Mouse (Mus musculus): ENCODE measurements at regions not wholly inside any gene's neighbourhood (a gene's known extent, or its start where the extent isn't known, plus 50 kb on each side); places are given as distances from the start of the nearest gene placed in this dataset.

DNA sequence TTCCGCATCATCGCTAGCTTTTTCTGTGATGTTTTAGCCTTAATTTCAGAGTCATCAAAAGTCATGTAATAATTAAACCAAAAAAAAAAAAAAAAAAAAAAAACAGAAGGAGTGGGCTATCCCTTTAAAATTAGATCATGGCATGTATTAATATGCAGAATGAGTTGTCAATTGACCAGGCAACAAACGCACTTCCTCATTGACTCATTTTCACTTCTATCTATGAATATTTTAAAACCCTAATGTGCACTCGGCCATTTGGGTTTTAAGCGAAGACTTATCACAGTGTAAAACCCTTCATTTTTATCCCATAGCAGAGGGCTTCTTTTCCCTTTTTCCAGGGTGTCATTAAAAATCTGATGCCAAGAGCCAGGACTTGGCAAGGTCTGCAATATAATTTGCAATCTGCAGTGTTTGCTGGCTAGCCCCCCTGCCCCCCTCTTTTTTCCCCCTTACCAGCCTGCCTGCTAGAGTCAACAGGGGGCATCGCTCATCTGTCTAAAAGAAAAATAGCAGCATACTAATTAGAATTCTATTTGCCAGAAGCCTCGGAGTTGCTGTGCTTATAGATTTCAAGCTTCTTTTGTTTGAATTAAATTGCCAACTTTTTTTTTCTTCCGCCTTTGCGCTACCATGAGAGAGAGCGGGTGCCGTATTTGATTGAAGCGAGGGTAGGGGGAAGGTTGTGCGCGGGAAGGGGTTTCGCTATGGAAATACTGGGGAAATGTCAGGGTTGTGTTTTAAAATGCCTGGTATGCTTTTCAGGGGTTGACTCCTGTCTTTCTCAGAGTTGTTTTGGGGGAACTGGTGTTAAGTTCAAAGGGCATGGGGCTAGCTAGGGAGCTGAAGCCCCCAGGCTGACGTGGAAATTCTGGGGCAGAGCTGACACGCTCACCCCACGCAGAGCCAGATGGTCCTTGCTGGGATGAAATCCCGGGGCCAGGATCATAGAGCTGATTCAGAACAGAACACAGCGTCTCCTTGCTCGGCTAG lies 248.3 kb downstream of the Nr2f2 start:
- DNase-seq (ENCODE audit: low spot score), result peak; percentile 41

GRCm38 (mm10) chr7:70109013-70109412 lies 257.5 kb downstream of the Nr2f2 start:
- DNase-seq (ENCODE audit: low spot score), result no peak

DNA sequence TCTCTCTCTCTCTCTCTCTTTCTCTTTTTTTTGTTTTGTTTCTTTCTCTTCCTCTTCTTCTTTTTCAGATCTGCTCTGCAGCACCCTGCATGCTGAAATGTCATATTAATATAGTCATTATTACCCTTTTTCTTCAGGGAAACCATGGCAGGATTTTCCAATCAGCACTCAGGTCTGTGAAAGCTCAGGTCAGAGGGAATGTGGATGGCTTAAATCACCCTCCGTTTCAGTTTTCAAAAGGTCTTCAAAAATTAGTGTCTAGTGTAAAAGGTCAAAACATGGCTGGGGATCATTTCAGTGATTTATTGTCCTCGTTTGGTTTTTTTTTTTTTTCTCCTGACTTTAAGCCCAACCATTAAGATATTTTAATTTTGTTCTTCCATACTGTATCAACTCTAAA lies 261.5 kb downstream of the Nr2f2 start:
- no peak for DNase-seq (ENCODE audit: low spot score)

- DNase-seq (ENCODE audit: low spot score), result no peak
These were observed 262.0 kb downstream of the Nr2f2 start for GRCm38 (mm10) chr7:70104486-70104885.

GRCm38 (mm10) chr7:70103680-70104079 lies 262.9 kb downstream of the Nr2f2 start:
- no peak for DNase-seq (ENCODE audit: low spot score)

DNA sequence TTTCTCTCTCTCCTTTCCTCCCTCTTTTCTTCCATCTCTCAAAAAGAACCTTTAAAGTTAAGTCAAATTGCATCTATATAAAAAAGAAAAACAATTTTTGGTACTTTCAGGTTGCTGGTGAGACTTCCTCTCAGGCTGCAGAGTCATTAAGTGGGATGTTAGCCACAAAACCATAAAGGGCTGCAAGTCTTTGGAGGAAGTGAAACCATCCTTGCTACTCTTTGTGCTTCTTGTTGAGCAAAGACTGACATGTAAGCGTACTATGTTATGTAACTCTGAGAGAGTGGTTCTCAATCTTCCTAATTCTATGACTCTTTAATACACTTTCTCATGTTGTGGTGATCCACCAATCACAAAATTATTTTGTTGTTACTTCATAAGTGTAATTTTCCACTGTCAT lies 267.5 kb downstream of the Nr2f2 start:
- no peak for DNase-seq (ENCODE audit: low spot score)

- no peak for DNase-seq (ENCODE audit: low spot score)
These were observed 272.4 kb downstream of the Nr2f2 start for GRCm38 (mm10) chr7:70093916-70094784.

DNA sequence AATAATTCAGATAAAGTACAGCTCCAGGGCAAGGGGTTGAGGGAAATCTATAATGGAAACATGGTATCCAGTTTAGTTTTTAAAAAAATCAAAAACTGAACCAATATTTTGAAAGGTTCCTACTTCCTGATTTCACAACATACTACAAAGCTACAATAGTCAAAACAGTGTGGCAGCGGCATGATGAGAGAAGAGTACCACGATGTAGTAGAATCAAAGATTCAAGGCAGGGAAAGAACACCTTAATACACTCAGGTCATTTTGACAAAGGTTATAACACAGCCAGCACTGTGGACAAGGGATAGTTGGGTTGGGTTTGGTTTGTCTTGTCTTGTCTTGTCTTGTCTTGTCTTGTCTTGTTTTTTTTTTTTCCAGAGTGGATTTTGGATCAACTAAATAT lies 274.4 kb downstream of the Nr2f2 start:
- no peak for DNase-seq (ENCODE audit: low spot score)

DNA sequence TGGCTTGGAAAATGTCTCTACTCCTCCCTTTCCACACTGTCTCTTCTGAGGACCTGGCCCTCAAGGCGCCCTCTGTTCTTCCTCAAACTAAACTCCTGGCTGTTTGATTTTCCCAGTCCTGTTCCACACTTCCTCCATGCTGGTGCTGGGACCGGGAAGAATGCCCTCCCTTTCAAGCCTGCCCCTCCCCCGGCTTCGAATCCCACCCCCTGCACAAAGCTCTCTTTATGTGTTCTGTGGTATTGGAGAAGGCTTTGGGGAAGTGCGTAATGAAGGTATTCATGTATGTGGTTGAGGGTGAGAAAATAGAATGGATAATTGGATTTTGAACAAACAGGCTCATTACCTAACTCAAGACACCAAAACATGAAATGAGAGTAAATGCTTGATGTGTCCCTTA lies 277.4 kb downstream of the Nr2f2 start:
- DNase-seq (ENCODE audit: low spot score), result no peak

GRCm38 (mm10) chr7:70069662-70070061 lies 296.9 kb downstream of the Nr2f2 start:
- no peak for DNase-seq (ENCODE audit: low spot score)

- DNase-seq (ENCODE audit: low spot score), result no peak
These were observed 298.5 kb downstream of the Nr2f2 start for GRCm38 (mm10) chr7:70067828-70068719.

DNA sequence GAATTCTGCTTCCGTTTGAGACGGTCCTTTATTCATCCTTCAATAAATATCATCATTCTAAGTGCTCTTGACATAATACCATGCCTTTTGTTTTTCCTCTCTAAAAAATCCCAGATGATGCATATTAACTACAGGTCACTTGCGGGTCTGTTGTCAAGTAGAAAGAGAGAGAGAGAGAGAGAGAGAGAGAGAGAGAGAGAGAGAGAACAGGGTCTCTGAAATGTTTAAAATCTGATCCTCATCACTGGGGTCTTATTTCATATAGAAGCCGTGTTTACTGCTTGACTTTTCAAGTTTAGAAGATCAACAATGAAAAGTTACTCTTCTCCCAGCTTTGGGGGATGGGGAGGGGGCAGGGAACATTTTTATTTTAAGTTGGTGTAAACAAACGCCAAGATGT lies 299.5 kb downstream of the Nr2f2 start:
- no peak for DNase-seq (ENCODE audit: low spot score)

DNA sequence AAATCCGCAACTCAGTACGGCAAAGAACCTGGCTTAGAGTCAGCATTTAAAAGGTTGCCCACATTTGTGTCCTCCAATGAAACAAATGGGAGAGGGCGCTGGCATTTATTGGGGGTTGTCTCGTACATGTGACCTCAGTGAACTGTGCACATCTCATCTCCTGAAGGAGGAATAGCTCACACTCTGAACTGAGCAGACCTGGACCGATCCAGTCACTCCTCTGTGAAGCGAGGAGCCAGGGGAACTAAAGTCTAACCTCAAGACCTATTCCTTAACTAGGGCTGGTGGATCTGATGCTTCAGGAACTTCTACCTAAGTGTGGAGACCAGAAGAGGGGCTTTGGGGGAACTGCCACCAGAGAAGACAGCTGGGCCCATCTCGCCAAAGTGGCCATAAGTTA lies 300.1 kb downstream of the Nr2f2 start:
- no peak for DNase-seq (ENCODE audit: low spot score)

- DNase-seq (ENCODE audit: low spot score), result no peak
These were observed 300.9 kb downstream of the Nr2f2 start for GRCm38 (mm10) chr7:70065471-70066130.

GRCm38 (mm10) chr7:70047415-70047753 lies 319.2 kb downstream of the Nr2f2 start:
- no peak for DNase-seq (ENCODE audit: low spot score)

- DNase-seq (ENCODE audit: low spot score), result no peak
These were observed 319.7 kb downstream of the Nr2f2 start for GRCm38 (mm10) chr7:70046691-70047414.

DNA sequence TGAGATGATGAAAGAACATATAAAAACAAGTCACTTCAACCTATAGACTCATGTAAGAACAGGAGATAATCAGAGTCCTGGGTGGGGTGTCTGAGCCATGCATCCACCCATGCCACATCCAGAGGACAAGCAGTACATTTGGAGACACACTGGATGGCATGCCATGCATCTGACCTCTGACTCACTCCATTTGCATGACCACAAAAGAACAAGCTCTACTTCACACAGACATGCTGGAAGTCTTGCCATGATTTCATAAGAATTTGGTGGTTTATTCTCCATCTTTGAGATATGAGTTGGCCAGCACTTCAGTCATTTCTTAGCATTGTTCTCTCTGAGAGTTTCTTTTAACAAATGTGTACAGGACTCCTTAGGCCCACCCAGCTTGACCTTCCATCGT lies 329.5 kb downstream of the Nr2f2 start:
- no peak for DNase-seq (ENCODE audit: low spot score)

GRCm38 (mm10) chr7:70032857-70033256 lies 333.7 kb downstream of the Nr2f2 start:
- DNase-seq (ENCODE audit: low spot score), result no peak

- no peak for DNase-seq (ENCODE audit: low spot score)
These were observed 337.2 kb downstream of the Nr2f2 start for GRCm38 (mm10) chr7:70029311-70029710.

DNA sequence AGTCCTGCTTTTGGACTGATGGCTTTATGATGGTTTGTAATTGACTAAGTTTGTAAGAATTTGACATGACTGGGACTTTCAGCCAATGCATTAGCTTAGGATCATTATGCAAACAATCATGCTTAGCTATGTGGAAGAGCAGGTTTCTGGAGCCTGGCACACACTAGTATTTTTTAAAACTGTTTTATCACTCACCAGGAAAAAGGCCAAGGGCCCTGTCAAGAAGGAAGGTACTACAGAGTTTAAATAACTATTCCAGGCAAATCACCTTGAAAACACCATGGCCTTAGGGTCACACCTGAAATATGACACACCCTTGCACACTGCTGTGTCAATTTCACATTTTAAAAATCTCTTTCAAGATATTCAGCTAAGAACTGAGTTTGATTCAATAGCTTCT lies 341.0 kb downstream of the Nr2f2 start:
- DNase-seq (ENCODE audit: low spot score), result no peak

GRCm38 (mm10) chr7:70016611-70017010 lies 349.9 kb downstream of the Nr2f2 start:
- no peak for DNase-seq (ENCODE audit: low spot score)
